Mouse (Mus musculus) midbrain, embryonic 16.5 days (tissue): ENCODE measurements around the gene Pycr1. TPM values are rescaled to one million over a fixed set of nuclear protein-coding genes. Genes with fewer than 3 reads are reported as not detected.

ENCODE experiments used
- ATAC-seq: fragments of 200-750 bp; cut with Nextera tagmentation; 2 replicates; pipeline ENCODE4 v1.8.0; 2017; ENCODE audit warnings: moderate TSS enrichment
- H3K27ac ChIP-seq: fragments of 300-500 bp; sonication (generic); 2 replicates; pipeline ENCODE4 v1.5.1; 2014; ENCODE audit warnings: mild to moderate bottlenecking, low read length, mixed read lengths
- H3K27me3 ChIP-seq: fragments of 300-500 bp; sonication (generic); 2 replicates; pipeline ENCODE4 v1.6.1; 2014; ENCODE audit warnings: low read depth, low read length, mixed read lengths; ENCODE audit not compliant: control insufficient read depth, insufficient read depth
- H3K36me3 ChIP-seq: fragments of 300-500 bp; sonication (generic); 2 replicates; pipeline ENCODE4 v1.6.1; 2014; ENCODE audit warnings: mild to moderate bottlenecking, low read length, moderate library complexity, mixed read lengths; ENCODE audit not compliant: control insufficient read depth, insufficient read depth
- H3K4me1 ChIP-seq: fragments of 300-500 bp; sonication (generic); 2 replicates; pipeline ENCODE4 v1.6.1; 2014; ENCODE audit warnings: mild to moderate bottlenecking, low read length, mixed read lengths; ENCODE audit not compliant: control insufficient read depth, insufficient read depth
- H3K4me2 ChIP-seq: fragments of 300-500 bp; sonication (generic); 2 replicates; pipeline ENCODE4 v1.6.1; 2014; ENCODE audit warnings: mild to moderate bottlenecking, low read length, mixed read lengths
- H3K4me3 ChIP-seq: fragments of 300-500 bp; sonication (generic); 2 replicates; pipeline ENCODE4 v1.5.1; 2014; ENCODE audit warnings: low read depth, mild to moderate bottlenecking, low read length, moderate library complexity, mixed read lengths
- H3K9ac ChIP-seq: fragments of 300-500 bp; sonication (generic); 2 replicates; pipeline ENCODE4 v1.6.1; 2014; ENCODE audit warnings: low read depth, low read length, mixed read lengths
- H3K9me3 ChIP-seq: fragments of 300-500 bp; sonication (generic); replicated peaks from 2 replicates; pipeline ENCODE4 v1.6.1; 2014; ENCODE audit warnings: mild to moderate bottlenecking, low read length, mixed read lengths; ENCODE audit not compliant: control insufficient read depth, poor library complexity, severe bottlenecking
- WGBS: fragments of 180-500 bp; shearing (Covaris S2); extraction: QIAGEN DNeasy Blood & Tissue Kit; methylation state at CpG from one replicate; pipeline ENCODE4 v1.1.7; 2014; 5-methylcytosine and 5-hydroxymethylcytosine counted together
- polyA plus RNA-seq: library from polyadenylated mRNA; unstranded; fragments of >200 nt; fragmentation: Nextera tagmentation; extraction: Ambion mirVana; gene quantifications from 2 replicates; pipeline ENCODE4 v1.2.1, GENCODE M21; 2015

Gene Pycr1
- polyA plus RNA-seq, 1 experiment from 2014 or later = 18.1 TPM

- Histone ChIP-seq H3K27me3 (no peaks in the 10 kb centered on the region), H3K4me2 (peak overlapping the region; percentile 97), H3K9me3 (no peaks in the 10 kb centered on the region), H3K4me1 (peaks cover 17% of the 10 kb centered on the region), H3K4me3 (peak overlapping the region; percentile 96), H3K27ac (peak overlapping the region; percentile 79), H3K9ac (peak overlapping the region; percentile 81), H3K36me3 (peaks cover 22% of the 10 kb centered on the region)
- under 1% methylated on average over 43 of the region's 53 CpGs for WGBS
- ATAC-seq = peak; percentile 85
Measured at GRCm38 (mm10) chr11:120624680-120625111, 18.9 kb downstream of the Pycr1 start.

GRCm38 (mm10) chr11:120623961-120624679 is 19.4 kb downstream of the Pycr1 start:
- H3K4me1 ChIP-seq = peaks cover 16% of the 10 kb centered on the region
- WGBS = 13% methylated on average over 30 of the region's 30 CpGs

GRCm38 (mm10) chr11:120622805-120623204 is 20.8 kb downstream of the Pycr1 start:
- Histone ChIP-seq H3K4me2 (no peak overlapping the region), H3K4me1 (peaks cover 19% of the 10 kb centered on the region), H3K9me3 (no peaks in the 10 kb centered on the region), H3K27ac (no peak overlapping the region), H3K27me3 (no peaks in the 10 kb centered on the region), H3K36me3 (peaks cover 30% of the 10 kb centered on the region), H3K9ac (no peak overlapping the region), H3K4me3 (no peak overlapping the region)
- no peak for ATAC-seq
- WGBS = 92% methylated on average over 6 of the region's 6 CpGs

More at GRCm38 (mm10) chr11:120623961-120624679, 19.4 kb downstream of the Pycr1 start:
- H3K36me3 ChIP-seq = peaks cover 19% of the 10 kb centered on the region
- H3K9me3 ChIP-seq = no peaks in the 10 kb centered on the region
- peak; percentile 40; the same call in 1 of the 2 replicates for ATAC-seq
- H3K4me3 ChIP-seq = peak overlapping the region; percentile 96
- H3K9ac ChIP-seq = peak overlapping the region; percentile 81
- peak overlapping the region; percentile 79 for H3K27ac ChIP-seq
- H3K4me2 ChIP-seq = peak overlapping the region; percentile 97
- no peaks in the 10 kb centered on the region for H3K27me3 ChIP-seq

- no peaks in the 10 kb centered on the region for H3K9me3 ChIP-seq
- no peak for ATAC-seq
- H3K36me3 ChIP-seq = peaks cover 33% of the 10 kb centered on the region
- 94% methylated on average over 14 of the region's 14 CpGs for WGBS
- no peak overlapping the region for H3K4me2 ChIP-seq
- peaks cover 31% of the 10 kb centered on the region for H3K4me1 ChIP-seq
- H3K27ac ChIP-seq = no peak overlapping the region
- H3K4me3 ChIP-seq = no peak overlapping the region
- H3K9ac ChIP-seq = no peak overlapping the region
- no peaks in the 10 kb centered on the region for H3K27me3 ChIP-seq
Measured at GRCm38 (mm10) chr11:120620195-120620594, 23.4 kb downstream of the Pycr1 start.

GRCm38 (mm10) chr11:120618619-120619535 is 24.7 kb downstream of the Pycr1 start:
- ATAC-seq = no peak
- WGBS = 91% methylated on average over 25 of the region's 25 CpGs
- no peak overlapping the region for H3K4me2 ChIP-seq
- peaks cover 35% of the 10 kb centered on the region for H3K36me3 ChIP-seq
- H3K4me1 ChIP-seq = peaks cover 25% of the 10 kb centered on the region
- no peaks in the 10 kb centered on the region for H3K9me3 ChIP-seq
- no peak overlapping the region for H3K9ac ChIP-seq
- H3K27ac ChIP-seq = no peak overlapping the region
- H3K27me3 ChIP-seq = no peaks in the 10 kb centered on the region
- no peak overlapping the region for H3K4me3 ChIP-seq

GRCm38 (mm10) chr11:120617519-120618112 is 26.0 kb downstream of the Pycr1 start, which contains the start of gene Pcyt2:
Gene Pcyt2, minus strand, starts transcription at chr11:120617936.
- Histone ChIP-seq H3K9ac (peak within 1 kb of the TSS; percentile 87), H3K36me3 (peaks cover 42% of the 10 kb centered on the region), H3K4me3 (peak within 1 kb of the TSS; percentile 80), H3K4me2 (peak within 1 kb of the TSS; percentile 94), H3K27ac (peak within 1 kb of the TSS; percentile 89), H3K4me1 (peaks cover 19% of the 10 kb centered on the region), H3K27me3 (no peaks in the 10 kb centered on the region), H3K9me3 (no peaks in the 10 kb centered on the region)
- ATAC-seq = peak; percentile 95
- WGBS = 1% methylated on average over 56 of the region's 56 CpGs

- no peaks in the 10 kb centered on the region for H3K9me3 ChIP-seq
- no peaks in the 10 kb centered on the region for H3K27me3 ChIP-seq
- H3K9ac ChIP-seq = peak overlapping the region; percentile 87
- peaks cover 46% of the 10 kb centered on the region for H3K36me3 ChIP-seq
- peaks cover 19% of the 10 kb centered on the region for H3K4me1 ChIP-seq
- WGBS = 51% methylated on average over 4 of the region's 4 CpGs
- peak overlapping the region; percentile 80 for H3K4me3 ChIP-seq
- H3K4me2 ChIP-seq = peak overlapping the region; percentile 94
- no peak for ATAC-seq
- peak overlapping the region; percentile 89 for H3K27ac ChIP-seq
Measured at GRCm38 (mm10) chr11:120616617-120617294, 26.8 kb downstream of the Pycr1 start.

GRCm38 (mm10) chr11:120615606-120616203 is 27.9 kb downstream of the Pycr1 start:
- peak overlapping the region; percentile 25; the same call in 1 of the 2 replicates for H3K9ac ChIP-seq
- H3K27me3 ChIP-seq = no peaks in the 10 kb centered on the region
- no peak overlapping the region for H3K4me3 ChIP-seq
- WGBS = 91% methylated on average over 11 of the region's 11 CpGs
- H3K27ac ChIP-seq = no peak overlapping the region
- H3K36me3 ChIP-seq = peaks cover 44% of the 10 kb centered on the region
- peak overlapping the region; percentile 94; the same call in 1 of the 2 replicates for H3K4me2 ChIP-seq
- H3K4me1 ChIP-seq = peaks cover 19% of the 10 kb centered on the region
- H3K9me3 ChIP-seq = no peaks in the 10 kb centered on the region
- no peak for ATAC-seq
